Mouse (Mus musculus) forebrain, embryonic 10.5 days (tissue): Measurements from ENCODE around the gene B4galnt3. TPM values are rescaled to one million over a fixed set of nuclear protein-coding genes. Genes with fewer than 3 reads are reported as not detected.

Source experiments
- DNase-seq: peaks from one replicate; pipeline ENCODE4 v3.0.0-alpha.2; 2017; ENCODE audit warnings: low spot score; ENCODE audit errors: extremely low spot score
- H3K27ac ChIP-seq: fragments of 300-500 bp; sonication (generic); 2 replicates; pipeline ENCODE4 v1.5.1; 2016; ENCODE audit warnings: mild to moderate bottlenecking
- H3K27me3 ChIP-seq: fragments of 300-500 bp; sonication (generic); 2 replicates; pipeline ENCODE4 v1.6.1; 2016; ENCODE audit warnings: mild to moderate bottlenecking; ENCODE audit not compliant: poor library complexity, severe bottlenecking
- H3K36me3 ChIP-seq: fragments of 300-500 bp; sonication (generic); replicated peaks from 2 replicates; pipeline ENCODE4 v1.6.1; 2016; ENCODE audit warnings: mild to moderate bottlenecking, moderate library complexity
- H3K4me1 ChIP-seq: fragments of 300-500 bp; sonication (generic); 2 replicates; pipeline ENCODE4 v1.6.1; 2016
- H3K4me3 ChIP-seq: fragments of 300-500 bp; sonication (generic); 2 replicates; pipeline ENCODE4 v1.5.1; 2016; ENCODE audit warnings: mild to moderate bottlenecking, moderate library complexity
- H3K9me3 ChIP-seq: fragments of 300-500 bp; sonication (generic); 2 replicates; pipeline ENCODE4 v1.6.1; 2016; ENCODE audit warnings: mild to moderate bottlenecking, moderate library complexity
- WGBS: fragments of 180-500 bp; shearing (Covaris S2); methylation state at CpG from one replicate; pipeline ENCODE4 v1.1.7; 2016; 5-methylcytosine and 5-hydroxymethylcytosine counted together
- polyA plus RNA-seq: library from polyadenylated mRNA; unstranded; fragments of >200 nt; fragmentation: Nextera tagmentation; extraction: Ambion mirVana; gene quantifications from 2 replicates; pipeline ENCODE4 v1.2.1, GENCODE M21; 2016

B4galnt3 gene
- polyA plus RNA-seq, 1 experiment from 2014 or later = 0.25 TPM

GRCm38 (mm10) chr6:120174028-120174601, 120.2 kb downstream of the B4galnt3 start:
- DNase-seq = no peak
- no peaks in the 10 kb centered on the region for H3K36me3 ChIP-seq
- no peaks in the 10 kb centered on the region for H3K9me3 ChIP-seq
- no peaks in the 10 kb centered on the region for H3K4me1 ChIP-seq
- no peak overlapping the region for H3K4me3 ChIP-seq
- H3K27me3 ChIP-seq = no peaks in the 10 kb centered on the region
- H3K27ac ChIP-seq = peak overlapping the region; percentile 3; the same call in 1 of the 2 replicates
- WGBS = 86% methylated on average over 6 of the region's 6 CpGs

- Histone ChIP-seq H3K36me3 (no peaks in the 10 kb centered on the region), H3K4me1 (no peaks in the 10 kb centered on the region), H3K4me3 (no peak overlapping the region), H3K27me3 (no peaks in the 10 kb centered on the region), H3K9me3 (no peaks in the 10 kb centered on the region), H3K27ac (no peak overlapping the region)
- no peak for DNase-seq
- WGBS = 88% methylated on average over 8 of the region's 8 CpGs
These were observed 121.9 kb downstream of the B4galnt3 start for GRCm38 (mm10) chr6:120172294-120173017.

GRCm38 (mm10) chr6:120167574-120167973, 126.8 kb downstream of the B4galnt3 start:
- Histone ChIP-seq H3K27me3 (no peaks in the 10 kb centered on the region), H3K4me1 (no peaks in the 10 kb centered on the region), H3K36me3 (no peaks in the 10 kb centered on the region), H3K4me3 (no peak overlapping the region), H3K9me3 (no peaks in the 10 kb centered on the region), H3K27ac (no peak overlapping the region)
- no peak for DNase-seq
- WGBS = 91% methylated on average over 4 of the region's 4 CpGs

- Histone ChIP-seq H3K9me3 (no peaks in the 10 kb centered on the region), H3K27me3 (no peaks in the 10 kb centered on the region), H3K4me1 (no peaks in the 10 kb centered on the region), H3K27ac (no peak overlapping the region), H3K4me3 (no peak overlapping the region), H3K36me3 (no peaks in the 10 kb centered on the region)
- 87% methylated on average over 4 of the region's 4 CpGs for whole genome bisulfite sequencing
- DNase-seq = no peak
These were observed 129.6 kb downstream of the B4galnt3 start for GRCm38 (mm10) chr6:120164765-120165164.

DNA sequence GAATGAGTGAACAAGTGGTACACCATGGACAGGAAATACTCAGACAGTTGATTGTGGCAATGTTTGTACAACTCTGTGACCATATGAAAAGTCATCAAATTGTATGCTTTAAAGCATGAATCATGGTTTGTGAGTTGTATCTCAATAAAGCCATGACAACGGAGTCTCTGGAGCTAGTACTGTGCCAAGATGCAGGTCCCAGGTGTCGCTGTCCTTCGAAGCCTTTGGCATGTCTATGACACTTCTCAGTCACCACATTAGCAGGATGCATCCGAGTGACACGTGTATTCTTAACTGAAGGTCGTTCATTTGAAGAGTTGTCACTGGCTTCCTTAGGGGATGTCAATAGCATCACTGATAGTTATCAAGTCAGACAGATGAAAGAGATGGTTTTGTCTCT, 131.4 kb downstream of the B4galnt3 start:
- no peak overlapping the region for H3K4me3 ChIP-seq
- H3K9me3 ChIP-seq = no peaks in the 10 kb centered on the region
- H3K27me3 ChIP-seq = no peaks in the 10 kb centered on the region
- H3K4me1 ChIP-seq = peaks cover 7% of the 10 kb centered on the region; the same call in 1 of the 2 replicates
- WGBS = 89% methylated on average over 6 of the region's 6 CpGs
- H3K27ac ChIP-seq = no peak overlapping the region
- DNase-seq = no peak
- H3K36me3 ChIP-seq = no peaks in the 10 kb centered on the region

- no peak for DNase-seq
- WGBS = 69% methylated on average over 9 of the region's 9 CpGs
- Histone ChIP-seq H3K27me3 (no peaks in the 10 kb centered on the region), H3K27ac (no peak overlapping the region), H3K36me3 (no peaks in the 10 kb centered on the region), H3K4me3 (no peak overlapping the region), H3K4me1 (peaks cover 15% of the 10 kb centered on the region), H3K9me3 (no peaks in the 10 kb centered on the region)
These were observed 135.0 kb downstream of the B4galnt3 start for GRCm38 (mm10) chr6:120159133-120159901.

- Histone ChIP-seq H3K27me3 (no peaks in the 10 kb centered on the region), H3K4me1 (peaks cover 15% of the 10 kb centered on the region), H3K36me3 (no peaks in the 10 kb centered on the region), H3K4me3 (no peak overlapping the region), H3K27ac (no peak overlapping the region), H3K9me3 (no peaks in the 10 kb centered on the region)
- 82% methylated on average over 6 of the region's 6 CpGs for WGBS
- DNase-seq = no peak
These were observed 136.9 kb downstream of the B4galnt3 start for GRCm38 (mm10) chr6:120157479-120157878.

- Histone ChIP-seq H3K9me3 (no peaks in the 10 kb centered on the region), H3K27me3 (no peaks in the 10 kb centered on the region), H3K27ac (no peak overlapping the region), H3K4me3 (no peak overlapping the region), H3K4me1 (peaks cover 16% of the 10 kb centered on the region), H3K36me3 (no peaks in the 10 kb centered on the region)
- 83% methylated on average over 4 of the region's 4 CpGs for WGBS
- no peak for DNase-seq
These were observed 138.8 kb downstream of the B4galnt3 start for GRCm38 (mm10) chr6:120155510-120155909.

DNA sequence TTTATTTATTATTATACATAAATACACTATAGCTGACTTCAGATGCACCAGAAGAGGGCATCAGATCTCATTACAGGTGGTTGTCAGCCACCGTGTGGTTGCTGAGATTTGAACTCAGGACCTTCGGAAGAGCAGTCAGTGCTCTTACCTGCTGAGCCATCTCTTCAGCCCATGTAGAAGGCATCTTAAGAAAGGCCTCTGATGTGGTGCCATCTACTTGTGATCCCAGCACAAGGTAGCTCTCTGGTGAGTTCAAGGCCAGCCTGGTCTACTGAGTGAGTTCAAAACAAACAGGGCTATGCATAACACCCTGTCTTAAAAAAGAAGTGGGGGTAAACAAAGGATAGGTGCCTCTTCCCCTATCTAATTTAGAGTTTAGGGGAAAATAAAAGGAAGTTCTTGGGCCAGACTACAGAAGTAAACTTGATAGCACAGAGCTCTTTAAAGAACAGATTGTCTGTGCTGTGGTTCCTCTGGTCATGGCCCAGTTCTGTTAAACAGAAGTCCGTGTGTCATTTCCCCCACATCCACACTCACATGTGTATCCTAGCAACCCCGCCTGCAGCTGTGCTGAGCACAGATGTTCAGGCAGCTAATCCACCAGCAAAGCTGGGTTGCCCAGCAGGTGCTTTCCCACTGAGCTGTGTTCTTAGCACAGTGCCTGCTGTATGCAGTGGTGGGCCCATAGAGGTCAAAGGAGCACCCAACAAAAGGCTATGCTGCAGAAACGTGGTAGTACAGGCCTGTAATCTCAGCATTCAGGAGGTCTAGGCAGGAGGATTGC, 139.6 kb downstream of the B4galnt3 start:
- Histone ChIP-seq H3K4me1 (peaks cover 22% of the 10 kb centered on the region), H3K27me3 (no peaks in the 10 kb centered on the region)
- DNase-seq = no peak

More for the DNA sequence above, 139.6 kb downstream of the B4galnt3 start:
- Histone ChIP-seq H3K36me3 (no peaks in the 10 kb centered on the region), H3K4me3 (no peak overlapping the region), H3K27ac (no peak overlapping the region), H3K9me3 (no peaks in the 10 kb centered on the region)
- WGBS = 71% methylated on average over 5 of the region's 5 CpGs

Other genes starting within 250 kb of the B4galnt3 start
- gene Ninj2, start 201.2 kb downstream of the B4galnt3 start, polyA plus RNA-seq = not detected in 2 replicates
- gene D330020A13Rik, start 195 bp downstream of the B4galnt3 start, polyA plus RNA-seq = not detected in 2 replicates
- gene Kdm5a, start 69.6 kb upstream of the B4galnt3 start, polyA plus RNA-seq = 48.9 and 51.6 TPM in 2 replicates
- gene Ccdc77, start 69.8 kb upstream of the B4galnt3 start, polyA plus RNA-seq = 28.6 and 29.4 TPM in 2 replicates
- 4.1 and 4.4 TPM in 2 replicates for gene Il17ra, start 168.7 kb upstream of the B4galnt3 start, polyA plus RNA-seq
- gene Tmem121b, start 199.2 kb upstream of the B4galnt3 start, polyA plus RNA-seq = 0.27 and 0.47 TPM in 2 replicates
- gene Hdhd5, start 236.8 kb upstream of the B4galnt3 start, polyA plus RNA-seq = 20.2 and 23.6 TPM in 2 replicates